8 mouse cellular contexts compared by ENCODE assay signal in the genomic region with DNA sequence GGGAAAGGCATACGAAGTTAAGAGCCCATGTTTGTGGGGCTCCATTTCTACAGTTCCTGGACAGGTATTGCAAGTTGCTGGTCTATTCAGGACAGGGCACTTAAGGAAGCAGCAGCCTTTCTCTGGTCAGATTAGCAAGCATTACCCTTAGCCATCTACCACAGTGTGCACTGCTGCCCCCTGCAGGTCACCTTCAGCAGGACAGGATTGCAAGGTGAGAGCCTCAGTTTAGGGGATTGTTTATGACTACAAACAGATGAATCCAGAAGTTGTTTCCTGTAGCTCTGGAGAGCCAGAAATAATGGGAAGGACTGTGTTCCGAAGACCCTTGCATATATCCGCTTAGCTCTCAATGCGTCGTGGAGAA. TPM values are rescaled to one million over a fixed set of nuclear protein-coding genes. Genes with fewer than 3 reads are reported as not detected.
DNase-seq lines count a peak whose midpoint lies in the region; ATAC-seq and TF ChIP-seq lines count a peak whose summit lies in the region.

No protein-coding gene starts in this region.

- peak; percentile 61 for DNase-seq in layer of hippocampus, adult 11-12 months (ENCODE audit: low spot score)
- no peak for DNase-seq in layer of hippocampus, adult 9-11 months
- peak; percentile 73 for DNase-seq in ES-E14 (ENCODE audit: low read depth, low spot score)
- DNase-seq in liver, adult 2 months (ENCODE audit: extremely low read depth, low read depth, low spot score) = peak; percentile 46
- DNase-seq in skeletal muscle tissue, adult 2 months (ENCODE audit: low read depth, low spot score) = peak; percentile 51
- DNase-seq in left cerebral cortex, adult 8-10 months (ENCODE audit: low spot score in 2 of 2) = no peak

- peak; percentile 86 for TF ChIP-seq CTCF in bone marrow macrophage, adult 2 months (IDR thresholded peaks at IDR 0.05; ENCODE audit: low read depth, low read length)
- peak; percentile 91 for TF ChIP-seq CTCF in liver, adult 2 months (IDR thresholded peaks at IDR 0.05; ENCODE audit: low read depth, low read length)

- in situ Hi-C loops in ES-E14 (cut with MboI; ENCODE audit: low sequenced_read_pairs in 2 of 2, unreplicated experiment in 2 of 2) = no loop called here

- peak; percentile 74 for ATAC-seq in erythroblast, adult 5-6 weeks (replicated peaks; ENCODE audit: low FRiP score, poor library complexity, severe bottlenecking)

- H3K4me1 ChIP-seq in ES-E14 (ENCODE audit: control insufficient read depth in 2 of 2, insufficient read depth in 2 of 2, low read length in 2 of 2, poor library complexity in 1 of 2) = no peaks in the 10 kb centered on the region
- peaks cover 3% of the 10 kb centered on the region; the same call in 1 of the 2 replicates for H3K4me1 ChIP-seq in bone marrow macrophage, adult 2 months (ENCODE audit: control insufficient read depth, insufficient read depth, low read length)
- peaks cover 3% of the 10 kb centered on the region; the same call in 1 of the 2 replicates for H3K4me1 ChIP-seq in liver, adult 2 months (ENCODE audit: control insufficient read depth, insufficient read depth, low read length)

- H3K27ac ChIP-seq in ES-E14 (ENCODE audit: insufficient read depth, low read depth, low read length, poor library complexity, severe bottlenecking) = no peak overlapping the region
- H3K27ac ChIP-seq in bone marrow macrophage, adult 2 months (ENCODE audit: insufficient read depth, low read depth, low read length) = no peak overlapping the region
- no peak overlapping the region for H3K27ac ChIP-seq in liver, adult 2 months (replicated peaks; ENCODE audit: insufficient read depth, low read depth, low read length)

- no peaks in the 10 kb centered on the region for H3K36me3 ChIP-seq in ES-E14 (ENCODE audit: control insufficient read depth, insufficient read depth, low read length, poor library complexity, severe bottlenecking)
- no peaks in the 10 kb centered on the region for H3K36me3 ChIP-seq in liver, adult 2 months (ENCODE audit: control insufficient read depth, insufficient read depth, low read length)

- no peaks in the 10 kb centered on the region for H3K27me3 ChIP-seq in liver, adult 2 months (ENCODE audit: control insufficient read depth, insufficient read depth, low read length)

- WGBS in liver, adult 2 months = 61% methylated on average over 5 of the region's 5 CpGs

- no peaks in the 10 kb centered on the region for H3K9me3 ChIP-seq in ES-E14 (ENCODE audit: control insufficient read depth, insufficient read depth, low read depth, low read length)

- TF ChIP-seq POLR2A in bone marrow macrophage, adult 2 months (IDR thresholded peaks at IDR 0.05; ENCODE audit: borderline replicate concordance, low read depth, low read length) = no peak
- no peak for TF ChIP-seq POLR2A in liver, adult 2 months (IDR thresholded peaks at IDR 0.05; ENCODE audit: extremely low read depth, insufficient read depth, low read length)

- no peak overlapping the region for H3K9ac ChIP-seq in ES-E14 (ENCODE audit: insufficient read depth, low read depth, low read length, poor library complexity, severe bottlenecking)
- H3K9ac ChIP-seq in liver, adult 2 months (ENCODE audit: low read depth, low read length) = no peak overlapping the region

- H3K79me2 ChIP-seq in liver, adult 2 months (ENCODE audit: control insufficient read depth, insufficient read depth, low read length) = no peaks in the 10 kb centered on the region

- H3K4me3 ChIP-seq in ES-E14 (ENCODE audit: insufficient read depth in 1 of 2, low read depth in 1 of 2, low read length in 2 of 2, poor library complexity in 1 of 2, severe bottlenecking in 1 of 2) = no peak overlapping the region
- no peak overlapping the region for H3K4me3 ChIP-seq in bone marrow macrophage, adult 2 months (ENCODE audit: insufficient read depth, low read length)
- no peak overlapping the region for H3K4me3 ChIP-seq in liver, adult 2 months (ENCODE audit: insufficient read depth, low read depth, low read length)

TF ChIP-seq in ES-E14, 5 proteins besides CTCF, POLR2A, EP300 and RAD21:
- TF ChIP-seq ZNF384 (IDR thresholded peaks at IDR 0.05; ENCODE audit: low read depth, low read length) (no peak), MAFK (IDR thresholded peaks at IDR 0.05; ENCODE audit: insufficient read depth, low read depth, low read length) (no peak), ZC3H11A (IDR thresholded peaks at IDR 0.05; ENCODE audit: borderline replicate concordance, low read depth, low read length) (no peak), CHD2 (IDR thresholded peaks at IDR 0.05; ENCODE audit: low read depth, low read length) (no peak), HCFC1 (IDR thresholded peaks at IDR 0.05; ENCODE audit: borderline replicate concordance, insufficient read depth, low read length) (no peak)

RNA-seq across cellular contexts. Expression of gene Ripply3, which starts 3.6 kb away (rescaled TPM):
- 0.16 and 0.22 TPM in 2 replicates for total RNA-seq in ES-E14 (2012; rRNA removed)
- not detected in 2 replicates for polyA plus RNA-seq in bone marrow macrophage, adult 2 months (2012; ENCODE audit: insufficient read depth, insufficient read length, missing spikeins)
- total RNA-seq in erythroblast, adult 5-6 weeks (2015; ENCODE audit: low replicate concordance) = not detected in 2 replicates
- total RNA-seq in erythroblast, adult 5-6 weeks (2017; ENCODE audit: low replicate concordance) = not detected in 2 replicates
- total RNA-seq in liver, adult 2 months (2014; rRNA removed) = 0.74 and 1.6 TPM in 2 replicates
- 0.99 and 1.1 TPM in 2 replicates for polyA plus RNA-seq in liver, adult 2 months (2012; rRNA removed)
- total RNA-seq in left cerebral cortex, adult 8-10 months (2022) = under 1 TPM in 2 of 4 experiments, not detected in 2; 0.21 to 0.23 TPM

RNA-seq across cellular contexts. Expression of gene Hlcs, which starts 18.5 kb away (rescaled TPM):
- total RNA-seq in ES-E14 (2012; rRNA removed) = 5.2 and 10.1 TPM in 2 replicates
- 5.1 and 6.8 TPM in 2 replicates for polyA plus RNA-seq in bone marrow macrophage, adult 2 months (2012; ENCODE audit: insufficient read depth, insufficient read length, missing spikeins)
- 0.96 and 2.1 TPM in 2 replicates for total RNA-seq in erythroblast, adult 5-6 weeks (2015; ENCODE audit: low replicate concordance)
- 0.94 and 2.6 TPM in 2 replicates for total RNA-seq in erythroblast, adult 5-6 weeks (2017; ENCODE audit: low replicate concordance)
- total RNA-seq in liver, adult 2 months (2014; rRNA removed) = 6.0 and 6.4 TPM in 2 replicates
- 6.4 and 7.2 TPM in 2 replicates for polyA plus RNA-seq in liver, adult 2 months (2012; rRNA removed)
- total RNA-seq in left cerebral cortex, adult 8-10 months (2022) = 10 to 100 TPM; 18.8 to 22.9 (median 21.6) TPM

RNA-seq across cellular contexts. Expression of gene Ttc3, which starts 38.5 kb away (rescaled TPM):
- total RNA-seq in ES-E14 (2012; rRNA removed) = 64.2 and 78.4 TPM in 2 replicates
- 19.2 and 20.3 TPM in 2 replicates for polyA plus RNA-seq in bone marrow macrophage, adult 2 months (2012; ENCODE audit: insufficient read depth, insufficient read length, missing spikeins)
- 11.9 and 13.6 TPM in 2 replicates for total RNA-seq in erythroblast, adult 5-6 weeks (2015; ENCODE audit: low replicate concordance)
- total RNA-seq in erythroblast, adult 5-6 weeks (2017; ENCODE audit: low replicate concordance) = 12.4 and 16.7 TPM in 2 replicates
- 26.7 and 28.6 TPM in 2 replicates for total RNA-seq in liver, adult 2 months (2014; rRNA removed)
- 6.8 and 9.3 TPM in 2 replicates for polyA plus RNA-seq in liver, adult 2 months (2012; rRNA removed)
- total RNA-seq in left cerebral cortex, adult 8-10 months (2022) = 100 to 1,000 TPM; 777 to 872 (median 832) TPM

RNA-seq across cellular contexts. Expression of gene Pigp, which starts 39.8 kb away (rescaled TPM):
- 17.8 and 30.5 TPM in 2 replicates for total RNA-seq in ES-E14 (2012; rRNA removed)
- polyA plus RNA-seq in bone marrow macrophage, adult 2 months (2012; ENCODE audit: insufficient read depth, insufficient read length, missing spikeins) = 53.9 and 54.5 TPM in 2 replicates
- total RNA-seq in erythroblast, adult 5-6 weeks (2015; ENCODE audit: low replicate concordance) = 11.1 and 14.2 TPM in 2 replicates
- 5.0 TPM in 1 of 2 replicates, not detected in the other for total RNA-seq in erythroblast, adult 5-6 weeks (2017; ENCODE audit: low replicate concordance)
- total RNA-seq in liver, adult 2 months (2014; rRNA removed) = 34.0 and 41.2 TPM in 2 replicates
- 7.6 and 13.1 TPM in 2 replicates for polyA plus RNA-seq in liver, adult 2 months (2012; rRNA removed)
- total RNA-seq in left cerebral cortex, adult 8-10 months (2022) = 10 to 100 TPM; 43.9 to 49.4 (median 46.0) TPM

Comparison
In these comparisons a context has a peak if more than half of its experiments do, and no peak if none do; other contexts are left out.
1. DNase-seq: peak in layer of hippocampus, adult 11-12 months (single experiment), ES-E14 (single experiment), liver, adult 2 months (single experiment) and skeletal muscle tissue, adult 2 months (single experiment); none in layer of hippocampus, adult 9-11 months (single experiment) and left cerebral cortex, adult 8-10 months (0 of 2).